Mouse (Mus musculus) bone marrow, adult 2 months (tissue): ENCODE measurements at regions not wholly inside any gene's neighbourhood (a gene's known extent, or its start where the extent isn't known, plus 50 kb on each side); places are given as distances from the start of the nearest gene placed in this dataset.

Experiments
- H3K27ac ChIP-seq: fragments of 200-500 bp; 2 replicates; pipeline ENCODE4 v1.5.1; 2012; ENCODE audit warnings: low read depth, mild to moderate bottlenecking, control low read depth, inconsistent platforms, low read length; ENCODE audit not compliant: control insufficient read depth, poor library complexity, insufficient read depth
- H3K4me1 ChIP-seq: fragments of 200-500 bp; 2 replicates; pipeline ENCODE4 v1.6.1; 2011; ENCODE audit warnings: low read length; ENCODE audit not compliant: control insufficient read depth, insufficient read depth
- H3K4me3 ChIP-seq: fragments of 200-500 bp; replicated peaks from 2 replicates; pipeline ENCODE3; 2011; ENCODE audit warnings: mild to moderate bottlenecking, low read depth, low read length, control low read depth; ENCODE audit not compliant: control insufficient read depth
- CTCF ChIP-seq: fragments of 200-500 bp; IDR thresholded peaks from 2 replicates; pipeline ENCODE4 v1.5.1; 2011; ENCODE audit warnings: low read length, control low read depth; ENCODE audit not compliant: control insufficient read depth, insufficient read depth
- POLR2A ChIP-seq: fragments of 200-500 bp; IDR thresholded peaks from 2 replicates; pipeline ENCODE4 v1.6.1; 2011; ENCODE audit warnings: low read depth, mild to moderate bottlenecking, control low read depth, low read length, borderline replicate concordance; ENCODE audit not compliant: control insufficient read depth
- WGBS: fragments of 180-500 bp; shearing (Covaris S2); methylation state at CpG from one replicate; pipeline ENCODE4 v1.1.7; 2018; 5-methylcytosine and 5-hydroxymethylcytosine counted together

GRCm38 (mm10) chr6:99974464-99974863, 248.3 kb upstream of the Prok2 start:
- 39% methylated on average over 4 of the region's 4 CpGs for whole genome bisulfite sequencing
- TF ChIP-seq POLR2A (no peak), CTCF (no peak)
- no peaks in the 10 kb centered on the region for H3K4me1 ChIP-seq
- H3K27ac ChIP-seq, result no peak overlapping the region
- no peak overlapping the region for H3K4me3 ChIP-seq

DNA sequence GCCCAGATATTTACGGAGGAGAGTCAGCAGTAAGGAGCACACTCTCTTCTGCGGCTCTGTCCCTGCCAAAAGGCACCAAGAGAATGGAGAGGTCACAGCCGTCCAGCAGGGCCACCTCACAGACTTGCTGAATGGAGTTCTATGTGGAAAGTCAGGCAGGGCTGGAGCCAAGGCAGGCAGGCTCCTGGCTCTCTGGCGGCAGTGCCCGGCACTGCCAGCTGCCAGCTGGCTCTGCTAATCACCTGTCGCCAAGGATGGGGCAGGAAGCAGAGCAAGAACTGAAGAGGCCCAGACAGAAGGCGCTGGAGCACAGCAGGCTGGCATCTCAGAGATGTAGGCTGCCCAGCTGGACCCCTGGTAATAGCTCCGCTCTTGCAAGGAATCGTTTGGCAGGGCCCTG, 245.2 kb upstream of the Prok2 start:
- TF ChIP-seq CTCF (no peak), POLR2A (no peak)
- Histone ChIP-seq H3K4me3 (no peak overlapping the region), H3K27ac (no peak overlapping the region), H3K4me1 (no peaks in the 10 kb centered on the region)
- 74% methylated on average over 9 of the region's 9 CpGs for WGBS

- Histone ChIP-seq H3K4me3 (no peak overlapping the region), H3K4me1 (no peaks in the 10 kb centered on the region), H3K27ac (no peak overlapping the region)
- TF ChIP-seq POLR2A (no peak), CTCF (no peak)
- 75% methylated on average over 5 of the region's 5 CpGs for whole genome bisulfite sequencing
These were observed 242.7 kb upstream of the Prok2 start for GRCm38 (mm10) chr6:99968889-99969288.

- Histone ChIP-seq H3K4me1 (no peaks in the 10 kb centered on the region), H3K27ac (no peak overlapping the region), H3K4me3 (no peak overlapping the region)
- no peak for TF ChIP-seq CTCF
- TF ChIP-seq POLR2A, result no peak
- 78% methylated on average over 6 of the region's 6 CpGs for WGBS
These were observed 241.3 kb upstream of the Prok2 start for GRCm38 (mm10) chr6:99967465-99967864.

DNA sequence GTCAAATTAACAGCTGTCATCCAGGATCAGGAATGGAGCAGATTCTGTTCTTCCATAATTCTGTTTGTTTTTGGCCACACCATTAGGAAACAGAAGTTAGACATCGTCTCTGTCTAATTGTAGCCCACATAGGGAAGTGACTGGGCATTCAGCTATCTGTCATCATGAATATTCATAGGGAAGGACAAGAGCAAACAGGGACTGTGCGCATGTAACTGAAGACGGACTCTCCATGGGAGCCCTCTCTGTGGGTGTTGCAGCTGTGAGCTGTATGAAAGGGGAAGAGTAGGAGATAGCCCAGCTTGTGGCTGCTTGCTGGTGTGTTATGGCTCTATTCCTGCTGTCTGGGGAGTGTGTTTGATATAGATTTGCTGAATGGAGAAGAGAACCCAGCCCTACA, 238.3 kb upstream of the Prok2 start:
- no peak overlapping the region for H3K27ac ChIP-seq
- H3K4me3 ChIP-seq, result no peak overlapping the region
- TF ChIP-seq CTCF, result no peak
- no peak for TF ChIP-seq POLR2A
- 60% methylated on average over 3 of the region's 3 CpGs for WGBS
- H3K4me1 ChIP-seq, result no peaks in the 10 kb centered on the region

DNA sequence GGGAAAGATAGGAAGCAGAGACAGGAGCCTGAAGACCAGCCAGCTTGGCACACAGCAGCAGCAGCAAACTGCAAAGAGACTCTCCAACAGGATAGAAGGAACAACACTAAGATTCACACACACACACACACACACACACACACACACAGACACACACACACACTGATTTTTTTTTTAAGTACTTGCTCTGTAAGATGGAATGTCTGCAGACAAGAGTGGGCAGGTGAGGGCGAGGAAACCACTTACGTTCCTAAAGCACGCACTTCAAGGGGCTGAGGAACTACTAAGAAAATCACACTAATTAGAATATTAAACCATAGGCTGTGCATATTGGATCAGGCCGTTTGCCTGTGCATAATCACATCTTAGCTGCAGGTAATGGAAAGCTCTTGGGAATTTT, 237.8 kb upstream of the Prok2 start:
- Histone ChIP-seq H3K4me3 (no peak overlapping the region), H3K27ac (no peak overlapping the region), H3K4me1 (no peaks in the 10 kb centered on the region)
- 75% methylated on average over 4 of the region's 4 CpGs for WGBS
- TF ChIP-seq CTCF (no peak), POLR2A (no peak)

DNA sequence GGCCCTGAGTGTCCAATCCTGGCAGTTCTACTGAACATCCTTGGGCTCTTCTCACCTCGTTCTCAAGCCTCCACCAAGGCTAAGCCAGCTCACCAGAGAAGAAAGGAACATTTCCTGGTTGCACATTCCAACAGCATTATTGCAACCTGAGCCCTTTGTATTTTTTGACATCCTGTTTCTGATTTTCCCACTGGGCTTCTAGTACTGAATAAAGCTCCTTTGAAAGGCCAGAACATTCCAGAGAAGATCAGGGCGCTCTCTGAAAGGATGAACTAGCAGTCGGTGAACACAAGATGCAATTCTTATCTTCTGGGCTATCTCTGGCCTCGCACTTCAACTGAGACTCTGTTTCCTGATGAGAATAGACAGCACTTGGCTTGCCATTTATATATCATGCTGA, 233.2 kb upstream of the Prok2 start:
- no peak overlapping the region for H3K4me3 ChIP-seq
- H3K27ac ChIP-seq, result no peak overlapping the region
- 51% methylated on average over 4 of the region's 4 CpGs for WGBS
- TF ChIP-seq POLR2A, result no peak
- no peaks in the 10 kb centered on the region for H3K4me1 ChIP-seq

DNA sequence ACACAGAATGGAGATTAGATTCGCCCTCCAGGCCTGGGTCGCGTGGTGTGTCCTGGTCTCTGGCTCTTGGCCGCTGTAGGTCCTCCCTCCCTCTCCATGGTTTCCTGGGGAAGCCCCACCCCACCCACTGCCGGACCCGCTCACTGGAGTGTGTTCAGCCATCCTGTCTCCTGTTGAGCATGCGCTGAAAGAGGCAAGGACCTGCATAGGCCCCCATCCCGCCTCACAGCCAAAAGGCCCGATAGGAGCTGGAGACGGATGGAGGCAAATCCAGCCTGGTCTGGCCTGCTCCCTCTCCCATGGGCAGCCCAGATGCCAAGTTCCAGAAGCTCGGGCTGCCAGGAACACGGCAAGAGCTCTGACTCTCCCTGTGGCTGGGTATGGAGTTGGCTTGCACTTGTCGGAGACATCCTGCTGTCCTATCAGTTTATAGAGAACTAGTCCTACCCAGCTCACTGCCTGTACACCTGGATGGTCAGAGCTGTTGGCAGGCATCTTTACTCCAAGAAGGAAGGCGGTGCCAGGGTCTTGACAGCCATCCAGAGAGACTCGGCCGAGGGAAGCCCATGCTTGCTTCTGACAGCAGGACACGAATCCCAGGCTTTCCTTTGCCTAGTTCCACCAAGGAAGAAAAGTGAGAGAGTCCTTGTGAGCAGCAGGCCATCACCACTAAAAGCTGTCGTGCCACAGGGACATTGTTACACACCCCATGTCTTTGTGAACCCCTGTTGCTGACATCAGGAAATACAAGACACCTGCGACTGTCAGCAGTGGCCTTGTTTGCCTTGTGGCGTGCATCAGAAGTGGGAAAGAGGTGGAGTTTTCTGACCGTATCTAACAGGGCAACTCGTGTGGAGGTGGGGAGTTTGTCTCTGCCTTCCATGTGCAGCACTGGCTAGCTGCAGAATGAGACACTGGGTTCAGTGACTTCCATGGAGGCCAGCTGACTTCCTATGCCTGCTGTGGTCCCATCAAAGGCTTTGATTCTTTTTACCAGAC, 228.9 kb upstream of the Prok2 start:
- WGBS, result 73% methylated on average over 22 of the region's 22 CpGs
- TF ChIP-seq CTCF, result no peak
- Histone ChIP-seq H3K4me3 (no peak overlapping the region), H3K27ac (no peak overlapping the region), H3K4me1 (no peaks in the 10 kb centered on the region)
